Mouse (Mus musculus) neural tube, embryonic 10.5 days (tissue): ENCODE measurements around the gene Dgcr8.
A peak's percentile ranks its signal among the peaks of the same experiment; 100 is the strongest.

Experiments
- DNase-seq: peaks from one replicate; pipeline ENCODE4 v3.0.0-alpha.2; 2017; ENCODE audit warnings: low spot score; ENCODE audit errors: extremely low spot score

The Dgcr8 gene

DNA sequence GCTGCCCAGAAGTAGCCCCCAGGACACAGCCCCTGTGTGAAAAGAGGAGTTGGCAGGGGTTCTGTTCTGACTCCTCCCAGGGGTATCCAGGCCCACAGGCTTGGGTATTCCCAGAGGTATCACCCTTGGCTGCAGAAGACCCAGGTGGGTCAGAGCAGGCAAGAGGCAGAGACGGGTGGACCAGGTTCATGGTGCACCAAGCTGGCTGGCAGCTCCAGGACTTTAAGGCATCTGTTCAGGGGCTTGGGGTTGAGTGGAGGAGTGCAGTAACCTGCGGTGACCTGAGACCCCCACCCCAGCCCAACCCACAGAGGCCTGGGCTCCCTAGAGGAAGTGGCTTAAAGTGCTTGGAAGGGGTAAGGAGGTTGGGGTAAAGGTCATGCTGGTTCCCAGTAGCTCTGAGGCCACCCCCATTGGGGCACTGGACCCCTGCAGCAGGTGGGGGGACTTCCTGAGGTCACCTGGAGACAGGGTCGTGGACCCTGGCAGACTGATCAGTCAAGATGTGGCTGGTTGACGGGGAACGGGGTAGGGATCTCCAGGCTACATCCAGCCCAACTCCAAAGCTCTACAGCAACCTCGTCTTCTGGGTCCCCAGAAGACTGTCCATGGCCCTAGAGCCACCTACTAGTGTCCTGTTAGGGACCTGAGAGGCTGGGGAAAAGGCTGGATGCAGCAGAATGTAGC lies 68.0 kb downstream of the Dgcr8 start:
- DNase-seq = no peak

DNA sequence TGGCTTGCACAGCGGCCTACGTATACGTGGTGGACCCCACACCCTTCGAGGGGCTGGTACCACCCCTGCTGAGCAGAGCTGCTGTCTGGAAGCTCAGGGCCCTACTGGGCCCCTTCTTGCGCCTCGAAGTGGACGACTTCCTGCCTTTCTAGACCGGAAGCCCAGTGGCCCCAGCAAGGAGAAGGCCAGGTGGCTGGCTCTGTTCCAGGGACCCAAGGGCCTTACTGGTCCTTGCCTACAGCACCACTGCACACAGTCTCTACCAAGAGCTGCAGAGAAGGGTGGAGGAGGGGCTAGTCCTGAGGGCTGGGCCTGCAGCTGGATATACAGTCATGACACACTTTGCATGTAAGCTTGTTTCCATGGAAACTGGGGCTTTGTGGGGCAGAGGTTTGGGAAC lies 69.0 kb downstream of the Dgcr8 start:
- no peak for DNase-seq

DNA sequence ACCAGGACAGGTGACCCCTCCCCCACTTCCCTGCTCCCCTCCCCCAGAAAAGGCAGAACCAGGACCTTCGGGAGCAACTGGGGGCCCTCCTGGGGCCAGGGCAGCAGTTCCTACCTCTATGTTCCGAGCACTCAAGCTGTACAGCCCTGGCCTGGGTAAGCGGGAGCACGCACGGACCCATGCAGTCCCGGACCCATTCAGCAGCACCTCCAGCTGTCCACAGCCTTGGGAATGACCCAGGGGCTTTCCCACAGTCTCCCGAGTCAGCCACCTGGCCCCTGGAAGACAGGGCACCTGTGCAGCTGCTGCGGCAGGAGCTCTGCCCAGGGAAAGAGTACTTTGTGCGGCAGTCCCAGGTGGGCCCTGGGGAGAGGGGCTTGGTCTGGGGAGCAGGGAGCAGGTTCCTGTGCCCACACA lies 70.5 kb downstream of the Dgcr8 start:
- no peak for DNase-seq

DNA sequence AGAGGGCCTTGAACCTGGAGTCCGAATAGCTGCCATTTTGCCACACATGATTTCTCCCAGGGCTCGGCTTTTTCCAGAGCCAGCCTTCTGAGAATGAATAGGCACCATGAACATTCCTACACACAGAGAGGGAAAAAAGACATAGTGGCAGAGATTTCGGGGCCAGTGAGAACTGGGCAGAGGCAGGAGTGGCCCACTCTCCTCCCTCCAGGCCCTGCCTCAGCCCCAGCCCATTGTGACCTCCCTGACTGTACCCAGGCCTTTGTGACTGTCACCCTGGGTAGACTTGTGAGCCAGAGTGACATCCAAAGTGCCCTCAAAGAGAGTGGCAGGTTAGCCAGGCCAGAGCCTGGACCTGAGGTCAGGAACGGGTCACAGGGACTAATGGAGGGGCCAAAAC lies 71.5 kb downstream of the Dgcr8 start, which contains the start of gene Ccdc188:
Ccdc188 (plus strand) TSS at position 301 of the 400 bp plus-strand sequence.
- no peak for DNase-seq

DNA sequence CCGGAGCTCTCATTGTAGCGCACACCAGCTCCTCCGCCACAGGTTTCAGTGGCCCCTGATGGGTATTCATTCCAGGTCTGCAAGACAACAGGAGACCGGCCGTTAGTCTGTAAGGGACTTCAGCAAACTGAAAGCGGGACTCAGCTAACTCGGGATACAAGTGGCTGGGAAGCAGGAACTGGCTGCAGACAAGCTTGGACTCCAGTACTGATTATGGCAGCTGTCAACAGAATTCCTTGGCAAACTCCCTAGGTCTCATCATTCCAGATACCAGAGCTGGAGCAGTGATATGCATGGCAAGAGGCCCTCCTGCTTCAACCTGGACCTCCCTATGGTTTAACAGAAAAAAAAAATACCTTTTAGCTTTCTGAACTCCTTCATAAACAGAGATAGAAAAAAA lies 74.2 kb downstream of the Dgcr8 start:
- no peak for DNase-seq

DNA sequence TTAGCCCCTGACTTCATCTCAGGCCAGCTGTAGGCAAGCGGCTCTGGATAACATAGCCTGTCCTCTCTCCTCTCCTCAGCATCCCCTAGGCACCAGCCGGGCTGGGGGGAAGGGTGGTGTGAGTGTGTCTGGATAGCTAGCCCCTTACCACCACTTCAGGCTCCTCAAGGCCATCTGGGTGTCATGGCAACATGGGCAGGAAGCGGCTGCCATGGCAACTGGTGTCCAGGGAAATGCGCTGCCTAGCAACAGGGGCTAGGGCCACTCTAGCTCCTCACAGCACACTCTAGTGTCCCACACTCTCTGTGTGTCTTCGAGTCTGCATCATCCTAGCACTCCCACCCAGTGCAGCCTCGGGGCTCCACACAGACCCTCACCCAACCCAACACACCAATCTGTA lies 75.4 kb downstream of the Dgcr8 start:
- peak; percentile 85 for DNase-seq

DNA sequence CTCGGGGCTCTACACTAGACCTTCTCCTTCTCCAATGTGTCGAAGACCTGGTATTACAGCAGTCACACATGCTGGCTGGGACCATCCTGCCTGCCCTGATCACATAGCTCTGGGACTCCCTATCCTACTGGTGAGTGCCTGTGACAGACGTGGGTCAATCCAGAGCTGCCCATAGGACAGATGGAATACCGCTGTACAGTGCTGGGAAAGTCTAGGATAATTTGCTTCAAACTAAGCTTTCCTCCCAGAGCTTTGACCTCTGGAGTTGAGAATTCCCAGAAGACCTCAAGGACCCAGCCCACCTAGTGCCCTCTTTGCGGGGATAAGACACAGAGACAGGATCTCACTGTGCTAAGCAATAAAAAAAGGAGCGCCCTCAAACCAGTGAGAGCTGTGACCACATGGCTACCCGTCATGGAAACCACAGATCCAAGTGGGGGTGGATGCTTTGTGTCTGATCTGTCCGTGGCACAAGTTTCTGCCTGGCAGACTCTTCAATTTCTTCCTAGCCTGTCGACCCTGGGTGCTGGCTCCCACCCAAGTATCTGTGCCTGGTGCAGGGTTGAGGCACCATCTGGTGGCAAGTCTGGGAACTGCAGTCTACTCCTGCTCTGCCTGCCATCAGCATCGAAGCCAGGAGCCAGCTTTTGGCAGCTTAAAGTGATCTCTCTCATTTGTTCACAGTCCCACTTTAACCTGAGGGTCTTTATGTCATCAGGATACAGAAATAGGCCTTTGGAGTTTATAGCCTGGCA lies 77.5 kb downstream of the Dgcr8 start:
- DNase-seq = peak; percentile 91

DNA sequence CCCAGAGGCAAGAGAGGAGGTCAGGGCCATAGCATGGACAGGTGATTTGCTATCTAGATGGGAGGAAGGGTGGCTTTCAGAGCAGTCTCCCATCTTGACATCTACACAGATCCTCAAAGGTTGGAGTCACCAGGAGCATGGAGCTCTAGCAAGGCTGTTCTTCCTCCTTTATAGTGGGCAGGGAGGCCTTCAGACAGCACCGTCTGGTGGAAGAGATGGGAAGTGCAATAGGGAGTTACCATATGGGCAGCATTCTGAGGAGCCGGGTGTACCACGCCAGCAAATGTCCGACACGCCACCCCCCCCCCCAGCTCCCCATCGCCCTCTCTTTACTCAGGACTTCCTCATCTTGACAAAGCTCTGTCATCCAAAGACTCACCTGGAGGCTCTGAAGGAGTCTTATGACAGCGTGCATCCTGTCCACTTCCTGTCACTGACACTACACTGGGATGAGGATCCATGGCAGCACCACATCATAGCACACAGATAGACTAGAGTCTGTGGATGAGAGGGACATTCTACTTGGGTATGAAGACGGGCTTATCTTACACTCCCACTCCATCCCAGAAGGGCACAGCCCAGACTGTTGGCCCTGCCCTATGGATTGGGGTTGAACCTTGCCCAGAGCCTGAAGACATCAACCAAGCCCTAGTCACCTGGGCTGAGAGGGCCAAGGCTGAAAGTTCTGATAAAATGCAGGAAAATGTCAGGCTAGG lies 78.2 kb downstream of the Dgcr8 start:
- peak; percentile 65 for DNase-seq
